Mouse (Mus musculus): ENCODE results near the gene Xlr3a.
"Not testable (repeated sequence)": the region's sequence is repeated elsewhere in the genome, so short reads cannot be mapped to it uniquely, and the experiment has no call there.

The Xlr3a gene

DNA sequence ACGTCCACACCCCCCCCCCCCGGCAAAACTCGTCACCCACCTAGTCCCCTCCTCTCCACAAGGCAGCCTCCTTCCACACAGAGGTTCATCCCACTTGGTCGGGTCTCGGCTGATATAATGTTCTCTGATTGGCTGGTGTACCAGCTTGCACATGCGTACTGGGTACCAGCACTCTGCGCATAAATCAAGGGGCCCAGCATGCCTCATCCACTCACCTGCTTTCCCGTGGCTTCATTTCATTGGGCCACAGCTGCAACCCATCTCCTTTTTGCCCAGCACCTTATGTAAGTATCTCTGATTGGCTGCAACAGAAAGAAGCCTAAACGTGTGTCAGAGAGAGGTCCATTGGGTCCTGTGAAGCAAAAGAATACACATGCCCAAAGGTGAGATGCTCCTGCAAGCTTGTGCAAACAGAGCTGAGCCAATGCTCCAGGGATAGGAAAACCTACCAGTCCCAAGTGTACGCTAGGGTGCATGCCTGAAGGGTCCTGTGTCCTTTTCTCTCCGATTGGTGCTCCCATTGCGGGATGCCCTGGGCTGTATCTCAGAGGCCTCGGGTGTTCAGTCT is at the start of gene Xlr3a:
Gene Xlr3a, minus strand, starts transcription at position 155 of the 568 bp plus-strand sequence.
- not testable (repeated sequence) for DNase-seq (ENCODE audit: low read depth, low spot score)

GRCm38 (mm10) chrX:73143218-73143618 is 46.3 kb upstream of the Xlr3a start:
- DNase-seq (ENCODE audit: low read depth, low spot score), result not testable (repeated sequence)

GRCm38 (mm10) chrX:73122859-73123829 is 26.2 kb upstream of the Xlr3a start:
- DNase-seq (ENCODE audit: low read depth, low spot score), result not testable (repeated sequence)

GRCm38 (mm10) chrX:73116747-73117146 is 19.9 kb upstream of the Xlr3a start, which contains the start of gene Gm14685:
Gene Gm14685 (plus strand): TSS chrX:73117047.
- DNase-seq (ENCODE audit: low read depth, low spot score), result not testable (repeated sequence)

- not testable (repeated sequence) for DNase-seq (ENCODE audit: low read depth, low spot score)
These were observed 14.4 kb downstream of the Xlr3a start, which contains the start of gene Xlr4a for GRCm38 (mm10) chrX:73082267-73083055. Gene Xlr4a (minus strand): TSS chrX:73082478.

- not testable (repeated sequence) for DNase-seq (ENCODE audit: low read depth, low spot score)
These were observed 30.1 kb downstream of the Xlr3a start for GRCm38 (mm10) chrX:73066765-73067312.

GRCm38 (mm10) chrX:73064415-73064793 is 32.5 kb downstream of the Xlr3a start, which contains the start of gene Pnma3:
Gene Pnma3 (plus strand): TSS chrX:73064787.
- DNase-seq (ENCODE audit: low read depth, low spot score), result no peak

DNA sequence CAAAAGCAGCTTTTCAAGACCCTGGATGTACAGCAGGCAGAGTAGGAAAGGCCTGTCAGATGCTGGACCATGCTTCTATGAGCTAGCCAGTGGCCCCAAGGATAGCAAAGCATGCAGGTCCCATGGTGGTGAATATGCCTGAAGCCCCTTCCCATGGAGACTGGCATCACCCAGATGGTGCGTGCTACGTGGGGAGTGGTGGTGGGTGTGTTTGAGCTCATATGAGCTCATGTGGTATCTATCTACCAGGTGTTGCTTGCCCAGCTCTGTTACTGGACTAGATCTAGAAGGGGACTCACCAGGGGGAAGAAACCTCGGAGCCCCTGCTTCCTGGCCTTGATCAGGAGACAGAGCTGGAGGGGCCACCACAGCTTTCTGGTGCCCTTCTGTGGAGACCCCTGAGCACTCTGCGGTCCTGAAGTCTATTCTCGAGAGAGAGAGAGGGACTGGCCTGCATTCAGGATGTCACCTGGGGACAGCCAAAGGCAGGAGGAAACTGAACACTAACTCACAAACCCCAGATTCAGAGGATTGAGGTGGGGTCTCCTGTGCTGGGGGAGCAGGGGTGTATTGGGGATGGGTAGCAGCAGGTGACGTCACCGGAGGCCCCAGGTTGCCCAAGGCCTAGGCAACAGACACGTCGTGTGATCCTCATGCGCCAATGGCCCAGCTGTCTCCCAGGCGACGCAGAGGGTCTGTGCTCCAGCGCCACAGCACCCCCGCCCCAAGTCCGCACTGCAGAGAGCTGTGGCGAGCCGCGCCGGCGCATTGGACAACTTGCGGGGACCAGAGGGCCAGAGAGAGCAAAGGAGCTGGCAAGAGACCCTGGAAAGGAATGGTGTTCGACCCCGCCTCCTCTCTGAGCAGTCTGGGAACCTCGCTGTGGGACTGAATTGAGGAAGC is 33.1 kb downstream of the Xlr3a start:
- no peak for DNase-seq (ENCODE audit: low read depth, low spot score)

GRCm38 (mm10) chrX:73062323-73062722 is 34.6 kb downstream of the Xlr3a start:
- DNase-seq (ENCODE audit: low read depth, low spot score), result no peak

GRCm38 (mm10) chrX:73061528-73061927 is 35.4 kb downstream of the Xlr3a start:
- no peak for DNase-seq (ENCODE audit: low read depth, low spot score)

GRCm38 (mm10) chrX:73053860-73054563 is 42.9 kb downstream of the Xlr3a start:
- peak; percentile 43 for DNase-seq (ENCODE audit: low read depth, low spot score)

DNA sequence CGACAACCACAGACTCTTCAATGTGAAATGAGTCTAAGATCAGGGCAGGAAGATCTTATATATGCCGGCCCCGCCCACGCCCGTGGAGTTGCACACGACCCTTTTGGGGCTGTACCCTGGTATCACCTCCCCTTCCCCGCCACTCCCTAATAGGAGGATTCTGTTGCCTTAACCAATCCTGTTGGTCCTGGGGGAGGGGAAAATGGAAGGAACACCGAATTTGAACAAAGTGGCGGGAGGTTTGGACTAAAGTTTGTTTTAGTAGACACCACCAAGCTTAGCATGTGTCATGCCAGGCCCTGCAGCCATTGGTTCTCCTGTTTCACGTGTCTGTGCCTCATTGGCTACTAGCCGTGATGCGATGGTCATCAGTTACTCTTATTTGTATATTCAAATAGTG is 57.2 kb downstream of the Xlr3a start:
- no peak for DNase-seq (ENCODE audit: low read depth, low spot score)

DNA sequence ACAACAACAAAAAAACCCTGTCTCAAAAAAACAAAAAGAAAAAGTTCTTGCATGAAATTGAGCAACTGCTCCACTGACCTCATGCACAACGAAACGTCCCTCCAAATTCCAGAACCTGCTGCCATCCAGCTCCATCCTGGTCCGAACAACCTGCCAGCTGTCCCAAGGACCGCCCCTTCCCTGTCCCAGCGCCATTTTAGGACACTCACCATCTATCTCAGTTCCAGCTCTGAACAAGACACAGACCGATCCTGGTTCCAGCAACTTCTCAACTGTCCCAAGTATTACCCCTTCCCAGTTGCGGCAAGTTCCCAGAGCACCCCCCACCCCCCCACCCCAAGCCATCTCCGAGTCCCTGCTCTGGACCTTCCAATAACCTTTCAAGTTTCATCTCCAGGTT is 58.1 kb downstream of the Xlr3a start:
- no peak for DNase-seq (ENCODE audit: low read depth, low spot score)

- DNase-seq (ENCODE audit: low read depth, low spot score), result no peak
These were observed 59.9 kb downstream of the Xlr3a start, which contains the start of gene Pnma5 for GRCm38 (mm10) chrX:73037003-73037402. Gene Pnma5 (minus strand): TSS chrX:73037103.

Measured in c-Kit-negative CD71-positive TER-119-positive erythroid progenitor cells, embryonic 14.5 days (primary cell).